Mouse (Mus musculus) spleen, postnatal 4 days (tissue): ENCODE results near the gene Rgl2.
"Not testable (repeated sequence)": the region's sequence is repeated elsewhere in the genome, so short reads cannot be mapped to it uniquely, and the experiment has no call there.

Experiments
- DNase-seq, 2 experiments: peaks; one replicate each; pipeline ENCODE4 v3.0.0; 2022; ENCODE audit warnings: low spot score in 2 of 2

The Rgl2 gene

DNA sequence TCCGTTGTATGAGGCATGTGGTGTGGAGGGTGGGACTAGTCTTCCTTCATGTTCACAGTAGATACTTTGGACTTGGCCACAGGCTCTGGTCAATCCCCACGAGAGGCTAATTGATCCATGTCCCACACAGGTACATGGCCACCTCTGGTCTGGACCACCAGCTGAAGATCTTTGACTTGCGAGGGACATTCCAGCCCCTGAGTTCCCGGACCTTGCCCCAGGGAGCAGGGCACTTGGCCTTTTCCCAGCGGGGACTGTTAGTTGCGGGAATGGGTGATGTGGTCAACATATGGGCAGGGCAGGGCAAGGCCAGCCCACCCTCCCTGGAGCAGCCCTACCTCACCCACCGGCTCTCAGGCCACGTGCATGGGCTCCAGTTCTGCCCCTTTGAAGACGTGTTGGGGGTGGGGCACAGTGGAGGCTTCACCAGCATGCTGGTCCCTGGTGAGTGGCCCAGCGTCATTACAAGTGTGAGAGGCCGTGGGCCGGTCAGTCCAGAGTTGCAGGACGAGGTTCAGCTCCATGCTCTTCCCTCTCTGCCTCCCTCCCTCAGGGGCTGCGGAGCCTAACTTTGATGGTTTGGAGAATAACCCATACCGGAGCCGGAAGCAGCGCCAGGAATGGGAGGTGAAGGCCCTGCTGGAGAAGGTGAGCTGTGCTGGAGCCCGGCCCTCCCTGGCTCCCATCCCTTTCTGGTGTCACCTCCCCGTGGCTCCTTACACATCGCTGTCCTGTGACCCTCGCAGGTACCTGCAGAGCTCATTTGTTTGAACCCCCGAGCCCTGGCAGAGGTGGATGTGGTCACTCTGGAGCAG lies 19.0 kb downstream of the Rgl2 start:
- DNase-seq = no peak

DNA sequence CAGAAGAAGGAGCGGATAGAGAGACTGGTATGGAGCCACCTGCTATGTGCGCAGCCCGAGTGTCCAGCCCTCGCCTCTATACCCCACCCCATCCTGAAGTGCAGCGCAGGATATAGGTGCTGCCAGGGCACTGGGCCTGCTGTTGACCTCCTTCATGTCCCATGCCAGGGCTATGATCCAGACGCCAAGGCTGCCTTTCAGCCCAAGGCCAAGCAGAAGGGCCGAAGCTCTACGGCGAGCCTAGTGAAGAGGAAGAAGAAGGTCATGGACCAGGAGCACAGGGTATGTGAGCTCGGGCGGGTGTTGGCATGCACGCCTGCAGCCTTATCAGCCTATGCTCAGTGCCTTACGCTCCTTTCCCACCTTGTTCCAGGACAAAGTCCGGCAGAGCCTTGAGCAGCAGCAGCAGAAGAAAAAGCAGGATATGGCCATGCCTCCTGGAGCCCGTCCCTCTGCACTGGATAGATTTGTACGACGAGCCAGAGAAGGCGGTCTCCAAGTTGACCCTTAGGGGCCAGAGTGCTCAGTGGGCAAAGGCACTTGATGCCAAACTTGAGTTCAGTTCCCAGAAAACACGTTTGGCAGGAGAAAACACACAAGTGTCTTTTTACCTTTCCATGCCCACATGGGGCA lies 19.7 kb downstream of the Rgl2 start:
- no peak for DNase-seq

DNA sequence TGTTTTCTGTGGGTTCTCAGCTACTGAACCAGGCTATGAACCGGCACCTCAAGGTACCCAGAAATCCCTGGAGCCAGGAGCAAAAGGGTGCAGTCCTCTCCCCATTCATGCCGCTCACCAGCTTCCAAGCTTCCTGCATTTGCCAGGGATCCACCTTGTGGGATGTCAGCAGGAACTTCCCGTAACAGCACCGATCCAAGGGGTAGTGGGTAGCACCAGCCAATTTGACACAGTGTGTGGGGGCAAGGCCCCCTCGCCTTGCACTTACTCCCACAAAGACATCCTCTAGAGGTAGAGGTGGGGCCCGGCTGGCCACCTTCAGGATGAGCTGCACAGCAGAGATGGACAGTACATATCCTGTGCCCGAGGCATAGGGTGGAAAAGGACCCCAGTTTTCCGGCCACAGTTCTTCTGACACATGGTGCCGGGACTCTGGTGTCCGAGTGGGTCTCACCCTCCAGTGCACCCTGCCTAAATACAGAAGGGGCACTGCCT lies 20.8 kb downstream of the Rgl2 start:
- peak in 1 of 2 experiments; percentile 61 for DNase-seq

DNA sequence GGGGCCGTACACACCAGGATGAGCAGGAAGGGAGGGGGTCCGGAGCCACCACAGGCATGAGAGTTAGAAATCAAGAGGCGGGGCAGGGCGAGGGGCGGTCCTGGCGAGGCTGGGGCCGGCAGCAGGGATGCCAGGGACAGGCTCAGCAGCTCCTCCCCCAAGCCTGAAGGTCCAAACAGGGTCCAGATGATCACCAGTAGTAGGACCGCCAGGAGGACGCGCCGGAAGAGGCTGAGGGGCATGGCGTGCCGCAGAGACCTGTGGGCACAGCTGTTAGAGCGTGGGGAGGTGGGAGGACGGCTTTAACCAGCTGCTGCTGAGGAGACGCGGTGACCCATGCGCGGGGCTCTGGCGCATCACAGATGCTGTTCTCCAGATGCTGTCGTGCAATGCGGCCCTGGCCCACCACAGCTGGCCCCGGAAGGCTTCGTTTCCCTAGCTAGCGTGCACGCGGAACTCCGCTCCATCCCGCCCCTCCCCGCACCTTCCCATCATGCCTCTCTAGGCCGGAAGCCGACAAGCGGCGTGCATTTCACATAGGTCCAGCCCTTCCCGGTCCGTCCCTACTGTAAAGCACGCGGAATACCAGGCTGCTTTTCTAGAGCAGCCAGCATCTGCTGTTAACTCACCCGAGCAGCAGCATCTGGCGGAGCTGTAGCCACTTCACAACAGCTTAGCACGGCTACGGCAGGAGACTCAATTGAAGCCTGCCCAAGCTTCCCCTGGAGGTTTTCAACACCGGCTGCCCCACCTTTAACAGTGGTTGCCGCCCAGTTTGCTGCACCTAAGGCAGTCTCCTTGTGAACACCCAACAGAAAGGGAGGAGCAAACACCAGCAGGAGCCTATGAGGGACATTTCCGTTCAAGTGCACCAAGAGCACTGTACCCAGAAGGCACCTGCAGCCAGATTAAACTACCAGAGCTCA lies 21.9 kb downstream of the Rgl2 start, which contains the start of gene B3galt4:
Gene B3galt4 (minus strand): TSS at position 468 of the 926 bp plus-strand sequence.
- peak; percentile 77 to 90 for DNase-seq

DNA sequence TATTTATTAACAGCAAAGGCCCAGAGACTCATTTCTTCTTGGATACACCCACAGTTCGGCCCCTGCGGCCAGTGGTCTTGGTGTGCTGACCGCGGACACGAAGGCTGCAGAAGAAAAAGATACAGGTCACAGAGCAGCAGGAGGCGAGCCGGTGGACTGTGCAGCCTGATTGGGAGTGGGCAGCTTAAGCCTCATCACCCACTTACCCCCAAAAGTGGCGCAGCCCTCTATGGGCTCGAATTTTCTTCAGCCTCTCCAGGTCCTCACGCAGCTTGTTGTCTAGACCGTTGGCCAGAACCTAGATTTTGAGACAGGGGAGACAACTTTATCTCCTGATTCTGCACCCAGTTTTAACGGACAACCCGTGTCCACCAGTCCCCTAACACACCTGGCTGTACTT lies 22.7 kb downstream of the Rgl2 start:
- DNase-seq = not testable (repeated sequence)

DNA sequence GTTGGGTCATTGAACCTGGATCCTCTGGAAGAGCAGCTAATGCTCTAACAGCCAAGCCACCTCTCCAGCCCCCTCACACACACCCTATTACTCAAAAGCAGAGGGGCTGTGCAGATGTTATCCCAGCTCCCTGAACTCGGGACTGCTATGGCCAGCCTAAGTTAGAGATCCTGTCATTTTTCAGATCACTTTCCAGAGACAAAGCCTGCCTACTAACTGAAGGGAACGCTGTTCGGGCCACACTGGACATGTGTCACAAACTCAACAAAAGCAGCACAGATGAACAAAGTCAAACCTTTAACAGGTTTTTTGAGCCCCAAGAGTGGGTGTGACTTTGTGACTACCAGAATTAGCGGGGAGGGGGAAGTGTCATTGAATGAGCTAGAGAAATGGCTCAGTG lies 23.5 kb downstream of the Rgl2 start:
- no peak for DNase-seq

DNA sequence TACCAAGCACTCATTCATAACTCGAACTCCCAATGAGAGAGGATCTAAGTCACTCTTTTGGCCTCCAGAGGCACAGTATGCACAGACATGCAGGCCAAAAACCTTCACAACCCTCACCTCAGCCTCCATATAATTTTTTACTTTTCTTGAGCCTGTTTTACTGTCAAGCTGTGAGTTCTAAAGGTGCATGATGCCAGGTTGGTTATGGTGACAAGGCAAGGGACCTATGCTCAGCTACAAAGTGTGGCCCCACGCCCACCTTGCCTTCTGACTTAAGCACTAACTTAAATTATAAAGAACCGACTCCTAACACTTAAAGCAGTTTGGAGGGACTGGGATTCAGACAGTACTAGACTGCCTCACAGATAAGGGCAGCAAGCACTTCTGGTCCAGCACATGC lies 24.0 kb downstream of the Rgl2 start:
- DNase-seq = no peak

DNA sequence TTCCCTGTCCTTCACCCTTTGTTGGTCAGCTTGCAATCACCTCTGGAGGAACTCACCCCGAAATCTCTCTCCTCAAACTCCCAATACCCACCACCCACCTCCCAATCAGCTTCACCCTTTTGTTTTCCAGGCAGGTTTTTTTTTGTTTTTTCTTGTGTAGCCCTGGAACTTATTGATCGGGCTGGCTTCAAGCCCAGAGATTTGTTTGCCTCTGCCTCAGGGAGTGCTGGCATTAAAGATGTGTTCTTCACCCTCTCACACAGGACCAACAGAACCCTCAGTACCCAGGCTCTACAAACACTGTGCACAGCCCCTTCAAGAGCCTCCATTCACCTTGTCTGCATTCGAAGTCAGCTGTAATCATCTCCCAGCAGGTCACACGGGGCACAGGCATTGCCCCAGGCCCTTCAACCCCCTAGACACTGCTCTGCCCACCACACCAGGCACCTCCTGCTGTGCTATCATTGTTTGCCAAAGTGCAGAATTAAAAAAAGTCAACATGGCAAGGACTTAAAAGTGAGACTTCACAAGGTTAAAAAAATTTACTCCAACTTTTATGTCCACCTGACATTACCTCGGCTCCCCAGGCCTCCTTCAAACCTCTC lies 24.7 kb downstream of the Rgl2 start:
- DNase-seq = no peak

DNA sequence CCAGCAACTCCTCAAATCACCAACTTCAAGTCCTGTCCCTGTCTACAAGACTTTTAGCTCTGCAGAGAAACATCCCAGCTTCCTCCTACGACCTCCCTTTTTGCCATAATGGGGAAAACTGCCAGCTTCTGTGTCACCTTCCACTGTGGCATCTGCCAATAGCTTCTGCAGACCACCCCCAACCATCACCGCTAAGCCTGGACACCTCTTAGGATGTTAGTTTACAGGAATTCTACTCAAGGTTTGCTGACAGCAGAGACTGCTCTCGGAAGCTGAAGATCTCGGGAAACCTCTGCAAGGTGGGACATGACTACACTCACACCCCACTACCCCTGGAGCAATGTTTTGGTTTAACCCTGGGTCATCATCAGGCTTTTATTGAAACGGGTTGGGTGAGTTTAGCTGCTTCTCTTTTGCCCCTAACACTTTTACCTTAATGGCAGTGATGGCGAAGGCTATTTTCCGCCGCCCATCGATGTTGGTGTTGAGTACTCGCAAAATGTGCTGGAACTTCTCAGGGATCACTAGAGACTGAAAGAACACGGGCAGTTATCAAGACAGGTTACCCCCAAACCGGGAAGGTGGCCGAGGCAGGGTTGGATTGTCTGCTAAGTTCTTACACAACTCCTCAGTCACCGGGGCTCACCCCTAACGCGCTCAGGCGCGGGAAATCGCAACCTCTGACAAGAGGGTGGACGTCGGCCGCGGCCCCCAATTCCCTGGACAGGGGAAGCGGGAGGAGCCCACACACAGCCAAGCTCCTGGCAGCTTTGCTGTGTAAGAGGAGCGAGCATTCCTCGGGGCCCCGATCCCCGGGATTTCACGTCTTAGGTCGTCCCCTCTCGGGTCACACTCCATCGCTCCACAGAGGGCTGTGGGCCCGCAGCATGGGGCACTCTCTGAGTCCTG lies 25.6 kb downstream of the Rgl2 start:
- DNase-seq = peak; percentile 53 to 83

DNA sequence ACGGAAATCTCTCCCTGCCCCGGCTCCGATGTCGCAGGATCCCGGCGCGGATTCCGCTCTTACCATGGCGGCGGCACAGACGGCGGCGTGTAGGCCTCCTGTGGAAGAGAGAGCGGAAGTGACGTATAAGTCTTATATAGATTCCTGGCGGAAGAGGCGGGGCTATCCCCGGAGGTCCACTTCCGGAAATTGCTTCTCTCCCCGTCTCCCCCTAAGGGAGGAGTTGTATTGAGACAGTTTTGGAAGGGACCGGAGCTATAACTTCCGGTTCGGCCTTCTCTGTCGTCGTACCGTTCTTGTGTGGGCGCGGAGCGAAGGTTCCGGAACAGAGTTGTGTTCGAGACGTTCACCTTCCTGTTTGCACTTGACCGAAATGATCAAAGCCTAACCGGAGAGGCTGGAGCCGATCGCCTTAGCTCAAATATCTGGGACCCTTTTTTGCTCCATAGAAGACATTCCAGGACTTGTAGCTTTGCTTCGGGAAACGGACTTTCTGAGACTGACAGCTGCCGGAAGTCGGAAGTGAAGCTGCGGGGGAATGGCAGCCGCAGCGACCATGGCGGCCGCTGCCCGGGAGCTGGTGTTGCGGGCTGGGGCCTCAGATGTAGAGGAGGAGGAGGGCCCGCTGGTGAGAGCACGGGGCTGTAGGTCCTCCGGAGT lies 26.3 kb downstream of the Rgl2 start, which contains the start of the genes Vps52 and Rps18:
Gene Vps52 (plus strand): TSS at position 258 of the 660 bp plus-strand sequence.
Gene Rps18 (minus strand): TSS at position 447 of the 660 bp plus-strand sequence.
- DNase-seq = peak; percentile 96 to 97

DNA sequence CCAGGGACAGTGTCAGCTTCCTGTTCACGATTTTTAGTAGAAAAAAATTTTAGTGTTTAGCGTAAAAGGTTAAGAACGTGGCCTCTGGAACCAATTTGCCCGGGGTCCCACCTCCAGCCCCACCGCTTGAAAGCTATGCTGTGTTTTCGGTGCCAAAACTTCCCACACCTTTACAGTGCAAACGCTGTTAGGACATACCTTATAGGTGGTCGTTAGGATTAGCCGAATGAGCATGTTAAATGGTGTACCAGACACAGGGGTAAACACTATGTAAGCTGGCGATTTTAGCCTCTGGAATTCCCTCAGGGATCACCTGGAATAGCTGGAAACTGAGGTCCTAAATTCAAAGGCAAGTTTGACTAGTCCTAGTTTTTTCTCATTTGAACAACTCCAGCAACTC lies 27.0 kb downstream of the Rgl2 start:
- DNase-seq = no peak

DNA sequence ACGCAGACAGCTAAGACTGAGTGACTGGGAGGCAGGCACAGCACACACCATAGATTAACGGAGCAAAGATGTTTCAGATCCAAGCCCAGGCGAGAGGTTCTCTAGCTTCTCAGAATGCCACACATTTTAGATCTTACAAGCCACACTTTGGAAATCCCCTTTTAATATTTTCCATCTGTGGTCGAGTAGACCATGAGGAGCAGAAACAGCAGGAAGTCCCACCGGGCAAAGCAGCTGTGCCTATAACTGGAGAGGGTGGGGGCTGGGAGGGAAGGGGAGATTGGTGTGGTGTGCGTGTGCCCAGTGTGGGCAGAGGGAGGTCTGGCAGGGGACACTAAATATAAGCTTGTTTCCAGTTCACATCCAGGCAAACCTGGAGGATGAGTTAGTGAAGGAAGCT lies 28.1 kb downstream of the Rgl2 start:
- no peak for DNase-seq

DNA sequence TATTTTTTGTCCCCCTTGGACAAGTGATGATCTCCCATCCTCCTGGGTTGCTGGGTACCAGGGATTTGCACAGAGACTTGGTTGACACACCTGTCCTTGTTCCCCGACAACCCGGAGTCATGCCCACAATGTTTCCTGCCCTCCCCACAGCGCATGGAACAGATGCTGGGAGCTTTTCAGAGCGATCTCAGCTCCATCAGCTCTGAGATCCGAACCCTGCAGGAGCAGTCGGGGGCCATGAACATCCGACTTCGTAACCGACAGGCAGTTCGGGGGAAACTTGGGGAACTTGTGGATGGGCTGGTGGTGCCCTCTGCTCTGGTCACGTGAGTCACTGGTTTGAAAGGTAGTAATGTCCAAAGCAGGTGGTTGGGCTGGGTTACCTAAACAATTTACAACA lies 29.1 kb downstream of the Rgl2 start:
- peak in 1 of 2 experiments; percentile 68 for DNase-seq

DNA sequence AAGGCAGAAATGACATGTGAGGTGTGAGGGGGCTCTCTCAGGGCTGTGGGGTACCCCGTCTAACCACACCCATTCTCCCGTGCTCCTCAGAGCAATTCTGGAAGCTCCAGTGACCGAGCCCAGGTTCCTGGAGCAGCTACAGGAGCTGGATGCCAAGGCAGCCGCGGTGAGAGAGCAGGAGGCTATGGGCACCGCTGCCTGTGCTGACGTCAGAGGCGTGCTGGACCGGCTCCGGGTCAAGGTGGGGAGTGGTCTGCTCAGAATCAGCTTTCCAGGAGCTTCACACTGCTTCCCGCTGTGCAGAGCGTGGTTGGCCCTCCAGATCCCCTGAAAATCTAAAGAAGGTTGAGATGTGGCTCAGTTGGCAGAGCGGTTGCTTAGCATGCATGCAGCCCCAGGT lies 29.8 kb downstream of the Rgl2 start:
- peak in 1 of 2 experiments; percentile 35 for DNase-seq

DNA sequence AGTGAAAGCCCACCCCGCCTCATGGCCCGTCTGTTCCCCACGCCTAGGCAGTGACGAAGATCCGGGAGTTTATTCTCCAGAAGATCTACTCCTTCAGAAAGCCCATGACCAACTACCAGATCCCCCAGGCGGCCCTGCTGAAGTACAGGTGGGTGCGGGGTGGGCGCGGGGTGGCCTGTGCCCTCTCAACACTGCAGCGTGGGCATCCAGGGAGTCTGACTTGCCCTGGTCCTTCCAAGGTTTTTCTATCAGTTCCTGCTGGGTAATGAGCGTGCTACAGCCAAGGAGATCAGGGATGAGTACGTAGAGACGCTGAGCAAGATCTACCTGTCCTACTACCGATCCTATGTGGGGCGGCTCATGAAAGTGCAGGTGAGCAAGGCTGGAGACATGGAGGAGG lies 30.6 kb downstream of the Rgl2 start:
- DNase-seq = no peak

DNA sequence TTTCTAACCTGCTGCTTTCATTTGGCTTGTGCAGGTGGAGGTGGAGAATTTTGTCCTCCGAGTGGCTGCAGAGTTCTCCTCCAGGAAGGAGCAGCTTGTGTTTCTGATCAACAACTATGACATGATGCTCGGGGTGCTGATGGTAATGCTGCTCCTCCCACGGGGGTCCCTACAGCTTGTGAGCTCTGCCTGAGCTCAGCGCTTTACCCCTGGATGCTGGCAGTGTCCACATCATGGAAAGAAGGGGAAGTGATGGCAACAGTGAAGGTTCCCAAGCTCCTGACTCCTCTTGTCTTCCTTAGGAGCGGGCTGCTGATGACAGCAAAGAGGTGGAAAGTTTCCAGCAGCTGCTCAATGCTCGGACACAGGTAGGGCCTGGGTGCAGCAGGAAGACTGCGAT lies 33.5 kb downstream of the Rgl2 start:
- DNase-seq = peak in 1 of 2 experiments; percentile 59

DNA sequence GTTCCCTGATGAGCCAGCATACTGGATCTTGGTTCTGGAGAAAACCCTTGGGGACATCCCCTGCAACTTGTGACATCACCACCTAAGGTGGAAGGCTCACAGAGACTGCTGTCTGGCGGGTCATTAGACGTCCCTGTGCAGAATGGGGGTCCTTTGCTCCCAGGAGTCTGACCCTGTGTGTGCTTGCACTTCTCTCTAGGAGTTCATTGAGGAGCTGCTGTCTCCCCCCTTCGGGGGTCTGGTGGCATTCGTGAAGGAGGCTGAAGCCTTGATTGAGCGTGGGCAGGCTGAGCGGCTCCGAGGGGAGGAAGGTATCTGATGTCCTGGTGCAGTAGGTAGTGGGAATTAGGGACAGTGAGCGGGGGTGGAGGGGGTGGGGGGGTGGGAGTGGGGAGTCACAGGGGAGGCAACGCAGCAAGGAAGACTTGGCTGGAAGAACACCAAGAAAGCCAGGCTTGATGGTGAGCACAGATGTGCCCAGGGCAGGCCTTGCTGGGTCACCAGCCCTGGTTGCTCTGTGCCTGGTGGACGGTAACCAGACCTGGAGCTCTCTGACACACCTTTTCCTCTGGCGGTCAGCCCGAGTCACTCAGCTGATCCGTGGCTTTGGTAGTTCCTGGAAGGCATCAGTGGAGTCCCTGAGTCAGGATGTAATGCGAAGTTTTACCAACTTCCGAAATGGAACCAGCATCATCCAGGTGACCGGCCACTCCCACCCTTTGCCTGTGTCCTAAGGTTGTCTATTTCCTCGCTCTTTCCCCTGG lies 35.9 kb downstream of the Rgl2 start:
- no peak for DNase-seq

DNA sequence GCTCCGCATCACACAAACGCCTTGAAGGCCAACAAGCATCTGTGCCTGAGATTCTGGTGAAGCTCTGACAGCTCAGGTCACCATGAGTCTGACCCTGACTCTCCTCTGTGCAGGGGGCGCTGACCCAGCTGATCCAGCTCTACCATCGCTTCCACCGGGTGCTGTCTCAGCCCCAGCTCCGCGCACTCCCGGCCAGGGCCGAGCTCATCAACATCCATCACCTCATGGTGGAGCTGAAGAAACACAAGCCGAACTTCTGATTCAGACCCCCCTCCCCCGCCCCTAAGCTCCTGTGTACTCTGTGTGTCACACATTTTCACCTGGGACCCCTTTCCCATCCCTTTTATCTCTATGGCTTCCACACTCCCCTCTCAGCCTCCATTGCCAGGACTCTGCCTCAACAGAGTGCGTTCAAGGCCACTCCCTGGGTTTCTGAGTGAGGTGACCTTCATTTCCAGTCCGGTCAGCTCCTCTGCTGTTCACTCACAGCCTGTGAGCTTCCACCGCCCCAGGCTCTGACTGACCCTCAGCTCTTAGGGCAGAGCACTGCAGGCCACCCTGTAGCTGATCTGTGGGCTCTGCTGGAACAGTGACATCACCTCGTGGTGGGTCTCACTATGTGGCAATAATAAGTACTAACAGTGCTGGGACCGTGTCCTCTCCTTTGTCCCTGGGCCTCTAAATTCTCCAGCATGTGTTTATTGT lies 36.7 kb downstream of the Rgl2 start:
- DNase-seq = no peak
